ENCODE assay signal across 21 mouse cellular contexts in the genomic region with DNA sequence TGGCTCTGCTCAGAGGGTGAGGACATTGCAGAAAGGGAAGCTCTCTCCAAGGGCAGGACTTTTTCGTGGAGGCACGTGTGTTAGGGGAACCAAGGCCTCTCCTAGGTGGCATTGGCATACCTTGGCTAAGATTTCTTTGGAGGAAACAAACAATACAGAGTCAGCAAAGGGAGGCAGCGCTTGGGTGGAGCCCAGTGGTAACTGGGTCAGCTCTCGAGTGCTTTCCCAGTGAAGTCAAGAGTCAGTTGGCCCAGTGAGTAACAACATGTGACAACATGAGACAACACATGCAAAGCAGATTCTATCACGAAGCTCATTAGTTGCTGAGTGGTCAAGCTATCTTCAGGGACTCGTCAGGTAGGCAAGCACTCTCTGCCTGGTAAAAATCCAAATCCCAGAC. TPM values are rescaled to one million over a fixed set of nuclear protein-coding genes. Genes with fewer than 3 reads are reported as not detected.
DNase-seq lines count a peak whose midpoint lies in the region; ATAC-seq and TF ChIP-seq lines count a peak whose summit lies in the region.
"Had no signal": no experiment of that assay in that cellular context is flagged by ENCODE, and none has a peak within 500 bp of the region (broad histone marks: within the 10 kb centered on the region; RNA-seq: fewer than 3 reads in every experiment).

No protein-coding gene starts in this region.

- no peak overlapping the region for H3K4me2 ChIP-seq in hindbrain, embryonic 13.5 days
- H3K4me2 ChIP-seq in forebrain, embryonic 13.5 days = no peak overlapping the region
- H3K4me2 ChIP-seq: hindbrain, embryonic 15.5 days; limb, embryonic 13.5 days; liver, embryonic 12.5 days; lung, embryonic 14.5 days; midbrain, embryonic 13.5 days had no signal

- no peak for ATAC-seq in hindbrain, embryonic 13.5 days (ENCODE audit: low FRiP score)
- ATAC-seq in forebrain, embryonic 13.5 days = no peak
- ATAC-seq: forebrain, postnatal 0 days; liver, embryonic 12.5 days; midbrain, embryonic 13.5 days had no signal

- intact Hi-C loops in gastrocnemius, adult 2 months (cut with DNase I) = no loop called here

- peaks cover 15% of the 10 kb centered on the region for H3K4me1 ChIP-seq in hindbrain, embryonic 10.5 days (replicated peaks)
- no peaks in the 10 kb centered on the region for H3K4me1 ChIP-seq in hindbrain, embryonic 13.5 days (replicated peaks)
- peaks cover 51% of the 10 kb centered on the region for H3K4me1 ChIP-seq in limb, embryonic 10.5 days
- no peaks in the 10 kb centered on the region for H3K4me1 ChIP-seq in forebrain, embryonic 13.5 days
- H3K4me1 ChIP-seq in cerebellum, adult 2 months (ENCODE audit: control insufficient read depth, insufficient read depth, low read length) = no peaks in the 10 kb centered on the region
- H3K4me1 ChIP-seq: hindbrain, embryonic 15.5 days; midbrain, embryonic 13.5 days had no signal

- H3K4me3 ChIP-seq in gastrocnemius, adult 2 months = no peak overlapping the region
- H3K4me3 ChIP-seq in hindbrain, embryonic 10.5 days = no peak overlapping the region
- no peak overlapping the region for H3K4me3 ChIP-seq in hindbrain, embryonic 13.5 days
- H3K4me3 ChIP-seq in limb, embryonic 10.5 days = no peak overlapping the region
- H3K4me3 ChIP-seq in forebrain, embryonic 13.5 days = no peak overlapping the region
- H3K4me3 ChIP-seq in cerebellum, adult 2 months (replicated peaks; ENCODE audit: insufficient read depth, low read depth, low read length) = no peak overlapping the region
- H3K4me3 ChIP-seq: forebrain, embryonic 10.5 days; hindbrain, embryonic 15.5 days; limb, embryonic 13.5 days; liver, embryonic 12.5 days; midbrain, embryonic 13.5 days had no signal

- H3K9ac ChIP-seq in hindbrain, embryonic 13.5 days = no peak overlapping the region
- no peak overlapping the region for H3K9ac ChIP-seq in forebrain, embryonic 13.5 days
- H3K9ac ChIP-seq: forebrain, postnatal 0 days; hindbrain, embryonic 15.5 days; limb, embryonic 13.5 days; liver, embryonic 12.5 days; lung, embryonic 14.5 days; midbrain, embryonic 13.5 days had no signal

- DNase-seq in gastrocnemius, adult 2 months = peak; percentile 39
- no peak for DNase-seq in gastrocnemius, postnatal 10 days
- peak; percentile 2 for DNase-seq in hindbrain, embryonic 10.5 days (ENCODE audit: low spot score)
- no peak for DNase-seq in limb, embryonic 10.5 days (ENCODE audit: low spot score)
- DNase-seq in skeletal muscle tissue, adult 2 months (ENCODE audit: low read depth, low spot score) = peak; percentile 39
- no peak for DNase-seq in cerebellum, adult 2 months
- DNase-seq: adrenal gland, postnatal 10 days; cerebellum, adult 9-10 months; forebrain, postnatal 0 days; kidney, adult 2 months; kidney, postnatal 10 days; lung, embryonic 14.5 days had no signal

- H3K9me3 ChIP-seq in hindbrain, embryonic 10.5 days = no peaks in the 10 kb centered on the region
- H3K9me3 ChIP-seq in hindbrain, embryonic 13.5 days = peaks cover 6% of the 10 kb centered on the region; the same call in 1 of the 2 replicates
- no peaks in the 10 kb centered on the region for H3K9me3 ChIP-seq in limb, embryonic 10.5 days (replicated peaks)
- H3K9me3 ChIP-seq in forebrain, embryonic 13.5 days (replicated peaks) = no peaks in the 10 kb centered on the region
- H3K9me3 ChIP-seq: forebrain, embryonic 10.5 days; hindbrain, embryonic 15.5 days; liver, embryonic 12.5 days; midbrain, embryonic 13.5 days had no signal

- TF ChIP-seq POLR2A in cerebellum, adult 2 months (IDR thresholded peaks at IDR 0.05; ENCODE audit: borderline replicate concordance, insufficient read depth, low read length) = no peak

- no peaks in the 10 kb centered on the region for H3K27me3 ChIP-seq in hindbrain, embryonic 10.5 days (ENCODE audit: insufficient read depth, poor library complexity, severe bottlenecking)
- H3K27me3 ChIP-seq in hindbrain, embryonic 13.5 days = no peaks in the 10 kb centered on the region
- H3K27me3 ChIP-seq in limb, embryonic 10.5 days (ENCODE audit: low read depth, poor library complexity, severe bottlenecking) = no peaks in the 10 kb centered on the region
- H3K27me3 ChIP-seq in forebrain, embryonic 13.5 days = no peaks in the 10 kb centered on the region
- H3K27me3 ChIP-seq in cerebellum, adult 2 months (ENCODE audit: control insufficient read depth, insufficient read depth, low read length) = no peaks in the 10 kb centered on the region
- H3K27me3 ChIP-seq: hindbrain, embryonic 15.5 days; limb, embryonic 13.5 days; liver, embryonic 12.5 days; midbrain, embryonic 13.5 days had no signal

- WGBS in hindbrain, embryonic 10.5 days = 90% methylated on average over 6 of the region's 6 CpGs
- WGBS in hindbrain, embryonic 13.5 days = 86% methylated on average over 6 of the region's 6 CpGs
- 92% methylated on average over 6 of the region's 6 CpGs for WGBS in limb, embryonic 10.5 days
- WGBS in forebrain, embryonic 13.5 days = 91% methylated on average over 6 of the region's 6 CpGs
- 69% methylated on average over 6 of the region's 6 CpGs for WGBS in cerebellum, adult 2 months

- no peaks in the 10 kb centered on the region for H3K36me3 ChIP-seq in hindbrain, embryonic 10.5 days
- no peaks in the 10 kb centered on the region for H3K36me3 ChIP-seq in hindbrain, embryonic 13.5 days
- peaks cover 10% of the 10 kb centered on the region; the same call in 1 of the 2 replicates for H3K36me3 ChIP-seq in limb, embryonic 10.5 days
- no peaks in the 10 kb centered on the region for H3K36me3 ChIP-seq in forebrain, embryonic 13.5 days (ENCODE audit: poor library complexity, severe bottlenecking)
- H3K36me3 ChIP-seq: forebrain, embryonic 10.5 days; hindbrain, embryonic 15.5 days; liver, embryonic 12.5 days; midbrain, embryonic 13.5 days had no signal

- no peak overlapping the region for H3K27ac ChIP-seq in gastrocnemius, adult 2 months
- H3K27ac ChIP-seq in hindbrain, embryonic 10.5 days = no peak overlapping the region
- no peak overlapping the region for H3K27ac ChIP-seq in hindbrain, embryonic 13.5 days
- 0 out of 2 replicates have a peak overlapping the region, but pooled peaks have one; percentile 11 for H3K27ac ChIP-seq in limb, embryonic 10.5 days
- no peak overlapping the region for H3K27ac ChIP-seq in forebrain, embryonic 13.5 days
- H3K27ac ChIP-seq in cerebellum, adult 2 months (ENCODE audit: insufficient read depth, low read length) = no peak overlapping the region
- H3K27ac ChIP-seq: forebrain, embryonic 10.5 days; hindbrain, embryonic 15.5 days; limb, embryonic 13.5 days; liver, embryonic 12.5 days; midbrain, embryonic 13.5 days had no signal

- TF ChIP-seq CTCF in gastrocnemius, adult 2 months (IDR thresholded peaks at IDR 0.05) = no peak
- TF ChIP-seq CTCF in cerebellum, adult 2 months (IDR thresholded peaks at IDR 0.05; ENCODE audit: borderline replicate concordance, insufficient read depth, low read depth, low read length) = no peak

RNA-seq across cellular contexts. Expression of a gene that starts 40.4 kb away (rescaled TPM):
- total RNA-seq in gastrocnemius, adult 2 months (2021) = 1 to 10 TPM in 1 of 2 experiments, under 1 TPM in 1; 0.61 to 1.9 TPM
- total RNA-seq in gastrocnemius, postnatal 10 days (2021) = 1 to 10 TPM; 6.0 to 9.2 TPM
- 1.8 TPM in 2 replicates for polyA plus RNA-seq in hindbrain, embryonic 10.5 days (2016; fragmentation: Nextera tagmentation; extraction: Ambion mirVana)
- polyA plus RNA-seq in hindbrain, embryonic 13.5 days (2015; fragmentation: Nextera tagmentation; extraction: Ambion mirVana) = 0.92 and 0.96 TPM in 2 replicates
- polyA plus RNA-seq in limb, embryonic 10.5 days (2016; fragmentation: Nextera tagmentation; extraction: Ambion mirVana) = 3.6 and 7.5 TPM in 2 replicates
- polyA plus RNA-seq in forebrain, embryonic 13.5 days (2015; fragmentation: Nextera tagmentation; extraction: Ambion mirVana) = 0.75 and 0.89 TPM in 2 replicates
- 0.87 and 1.1 TPM in 2 replicates for polyA plus RNA-seq in cerebellum, adult 2 months (2012; rRNA removed)
- total RNA-seq: monocyte, adult 5-6 weeks; neutrophil, adult 5-6 weeks had no signal

Comparison
In these comparisons a context has a peak if more than half of its experiments do, and no peak if none do; other contexts are left out.
1. DNase-seq: peak in gastrocnemius, adult 2 months (single experiment), hindbrain, embryonic 10.5 days (single experiment) and skeletal muscle tissue, adult 2 months (single experiment); none in gastrocnemius, postnatal 10 days (single experiment), limb, embryonic 10.5 days (single experiment) and cerebellum, adult 2 months (0 of 2).